Mouse (Mus musculus) limb, embryonic 15.5 days (tissue): ENCODE results near the gene Eef1a2. TPM values are rescaled to one million over a fixed set of nuclear protein-coding genes. Genes with fewer than 3 reads are reported as not detected.

Source experiments
- ATAC-seq: fragments of 200-750 bp; cut with Nextera tagmentation; 2 replicates; pipeline ENCODE4 v1.8.0; 2017; ENCODE audit warnings: low read depth, moderate TSS enrichment; ENCODE audit not compliant: insufficient number of reproducible peaks, low FRiP score, low TSS enrichment
- H3K27ac ChIP-seq: fragments of 300-500 bp; sonication (generic); 2 replicates; pipeline ENCODE4 v1.5.1; 2015; ENCODE audit warnings: moderate library complexity, mild to moderate bottlenecking, inconsistent platforms
- H3K27me3 ChIP-seq: fragments of 300-500 bp; sonication (generic); 2 replicates; pipeline ENCODE4 v1.6.1; 2015; ENCODE audit warnings: inconsistent platforms
- H3K36me3 ChIP-seq: fragments of 300-500 bp; sonication (generic); 2 replicates; pipeline ENCODE4 v1.6.1; 2015; ENCODE audit warnings: inconsistent platforms
- H3K4me1 ChIP-seq: fragments of 300-500 bp; sonication (generic); 2 replicates; pipeline ENCODE4 v1.6.1; 2015; ENCODE audit warnings: inconsistent platforms
- H3K4me2 ChIP-seq: fragments of 300-500 bp; sonication (generic); 2 replicates; pipeline ENCODE4 v1.6.1; 2015; ENCODE audit warnings: mild to moderate bottlenecking, inconsistent platforms
- H3K4me3 ChIP-seq: fragments of 300-500 bp; sonication (generic); 2 replicates; pipeline ENCODE4 v1.5.1; 2015; ENCODE audit warnings: mild to moderate bottlenecking, inconsistent platforms
- H3K9ac ChIP-seq: fragments of 300-500 bp; sonication (generic); 2 replicates; pipeline ENCODE4 v1.6.1; 2015; ENCODE audit warnings: inconsistent platforms
- H3K9me3 ChIP-seq: fragments of 300-500 bp; sonication (generic); 2 replicates; pipeline ENCODE4 v1.6.1; 2016; ENCODE audit warnings: inconsistent platforms
- WGBS: fragments of 180-500 bp; shearing (Covaris S2); methylation state at CpG from one replicate; pipeline ENCODE4 v1.1.7; 2015; 5-methylcytosine and 5-hydroxymethylcytosine counted together
- polyA plus RNA-seq: library from polyadenylated mRNA; unstranded; fragments of >200 nt; fragmentation: Nextera tagmentation; extraction: Ambion mirVana; gene quantifications from 2 replicates; pipeline ENCODE4 v1.2.1, GENCODE M21; 2015

Eef1a2 gene
- polyA plus RNA-seq, 1 experiment from 2014 or later: not detected

GRCm38 (mm10) chr2:181122642-181123041 is 34.2 kb downstream of the Eef1a2 start:
- Histone ChIP-seq H3K4me3 (no peak overlapping the region), H3K27ac (no peak overlapping the region), H3K27me3 (peaks cover 9% of the 10 kb centered on the region; the same call in 1 of the 2 replicates), H3K36me3 (no peaks in the 10 kb centered on the region), H3K9me3 (no peaks in the 10 kb centered on the region), H3K4me2 (no peak overlapping the region), H3K4me1 (no peaks in the 10 kb centered on the region), H3K9ac (no peak overlapping the region)
- ATAC-seq: no peak

- H3K9me3 ChIP-seq: no peaks in the 10 kb centered on the region
- H3K4me1 ChIP-seq: no peaks in the 10 kb centered on the region
- H3K36me3 ChIP-seq: no peaks in the 10 kb centered on the region
- WGBS: 83% methylated on average over 4 of the region's 4 CpGs
- no peak overlapping the region for H3K9ac ChIP-seq
- no peak overlapping the region for H3K4me3 ChIP-seq
- H3K27me3 ChIP-seq: peaks cover 9% of the 10 kb centered on the region; the same call in 1 of the 2 replicates
- no peak for ATAC-seq
- no peak overlapping the region for H3K4me2 ChIP-seq
- no peak overlapping the region for H3K27ac ChIP-seq
Measured at GRCm38 (mm10) chr2:181120922-181121449, 35.8 kb downstream of the Eef1a2 start.

- no peak overlapping the region for H3K9ac ChIP-seq
- H3K36me3 ChIP-seq: no peaks in the 10 kb centered on the region
- H3K4me2 ChIP-seq: no peak overlapping the region
- H3K27ac ChIP-seq: no peak overlapping the region
- peaks cover 5% of the 10 kb centered on the region; the same call in 1 of the 2 replicates for H3K27me3 ChIP-seq
- 21% methylated on average over 10 of the region's 10 CpGs for WGBS
- no peaks in the 10 kb centered on the region for H3K9me3 ChIP-seq
- no peak overlapping the region for H3K4me3 ChIP-seq
- no peak for ATAC-seq
- H3K4me1 ChIP-seq: no peaks in the 10 kb centered on the region
Measured at GRCm38 (mm10) chr2:181119952-181120351, 36.9 kb downstream of the Eef1a2 start.

DNA sequence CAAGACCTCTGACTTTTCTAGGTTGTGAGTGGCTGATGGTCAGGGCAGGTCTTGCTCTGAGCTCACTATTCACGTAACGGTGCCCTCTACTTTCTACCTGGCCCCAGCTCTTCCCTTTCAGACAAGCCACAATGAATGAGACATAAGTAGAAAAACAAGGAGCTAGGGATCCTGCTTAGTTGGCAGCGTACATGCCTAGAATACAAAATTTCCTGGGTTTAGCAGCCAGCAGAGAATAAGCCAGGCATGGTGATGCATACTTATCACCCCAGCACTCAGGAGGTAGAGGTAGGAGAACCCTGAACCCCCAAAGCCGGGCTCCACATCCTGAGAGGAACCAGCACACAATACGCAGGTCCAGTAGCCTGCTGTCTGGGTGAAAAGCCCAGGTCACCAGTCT is 40.4 kb downstream of the Eef1a2 start:
- H3K36me3 ChIP-seq: no peaks in the 10 kb centered on the region
- no peak overlapping the region for H3K27ac ChIP-seq
- no peaks in the 10 kb centered on the region for H3K9me3 ChIP-seq
- H3K4me1 ChIP-seq: no peaks in the 10 kb centered on the region
- H3K4me3 ChIP-seq: no peak overlapping the region
- 85% methylated on average over 5 of the region's 5 CpGs for WGBS
- peaks cover 5% of the 10 kb centered on the region; the same call in 1 of the 2 replicates for H3K27me3 ChIP-seq
- H3K4me2 ChIP-seq: no peak overlapping the region
- no peak overlapping the region for H3K9ac ChIP-seq
- ATAC-seq: no peak

DNA sequence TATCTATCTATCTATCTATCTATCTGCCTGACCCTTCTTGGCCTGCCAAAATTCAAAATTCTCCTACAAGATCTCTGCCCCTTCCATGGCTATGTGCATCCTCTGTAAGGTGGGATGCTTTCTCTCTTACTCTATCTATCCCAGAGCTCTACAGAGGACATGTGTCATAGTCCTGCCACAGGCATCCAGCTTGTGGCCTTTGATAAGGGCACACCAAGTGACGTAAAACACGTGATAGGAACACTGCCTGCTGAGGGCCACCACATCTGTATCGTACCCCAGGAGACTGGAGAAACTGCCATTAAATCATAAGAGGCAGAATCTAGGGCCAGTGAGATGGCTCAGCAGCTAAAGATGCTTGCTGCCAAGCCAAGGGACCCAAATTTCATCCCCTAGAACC is 41.4 kb downstream of the Eef1a2 start:
- H3K36me3 ChIP-seq: no peaks in the 10 kb centered on the region
- no peak overlapping the region for H3K9ac ChIP-seq
- 68% methylated on average over 3 of the region's 3 CpGs for WGBS
- H3K4me3 ChIP-seq: no peak overlapping the region
- no peak overlapping the region for H3K27ac ChIP-seq
- H3K9me3 ChIP-seq: no peaks in the 10 kb centered on the region
- peaks cover 5% of the 10 kb centered on the region; the same call in 1 of the 2 replicates for H3K27me3 ChIP-seq
- H3K4me1 ChIP-seq: no peaks in the 10 kb centered on the region
- H3K4me2 ChIP-seq: no peak overlapping the region
- no peak for ATAC-seq

DNA sequence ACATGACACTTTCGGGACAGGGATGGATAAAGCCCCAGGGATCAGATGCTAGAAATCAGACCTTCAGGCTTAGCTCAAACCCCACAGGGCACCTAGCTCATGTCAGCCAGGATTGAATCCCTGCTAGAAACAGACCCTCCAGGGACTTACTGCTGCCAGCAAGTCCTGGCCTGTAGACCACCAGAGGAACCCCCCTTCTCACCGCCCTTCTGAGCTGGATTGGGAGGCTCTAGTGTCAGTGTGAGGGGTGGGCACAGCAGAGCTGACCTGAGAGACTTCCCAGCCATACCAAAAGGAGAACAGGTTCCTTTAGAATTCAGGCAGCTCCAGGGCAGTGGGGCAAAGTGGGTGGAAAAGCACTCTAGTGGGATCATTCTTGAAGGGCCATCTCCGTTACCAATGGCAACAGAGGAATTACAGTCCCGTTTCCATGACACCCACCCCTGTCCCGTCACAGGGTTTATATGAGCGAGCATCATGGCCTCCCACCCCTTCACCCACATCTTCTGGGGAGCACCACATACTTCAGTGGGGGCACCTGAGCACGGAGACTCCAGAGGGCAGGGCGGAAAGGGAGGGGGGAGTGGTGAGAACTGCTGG is 43.0 kb downstream of the Eef1a2 start:
- Histone ChIP-seq H3K4me2 (no peak overlapping the region), H3K9ac (no peak overlapping the region), H3K27ac (no peak overlapping the region), H3K4me1 (no peaks in the 10 kb centered on the region), H3K27me3 (peaks cover 5% of the 10 kb centered on the region; the same call in 1 of the 2 replicates), H3K9me3 (no peaks in the 10 kb centered on the region), H3K36me3 (no peaks in the 10 kb centered on the region), H3K4me3 (no peak overlapping the region)
- no peak for ATAC-seq
- 76% methylated on average over 8 of the region's 8 CpGs for WGBS

GRCm38 (mm10) chr2:181111665-181112064 is 45.1 kb downstream of the Eef1a2 start:
- no peak overlapping the region for H3K9ac ChIP-seq
- H3K9me3 ChIP-seq: no peaks in the 10 kb centered on the region
- 88% methylated on average over 1 of the region's 1 CpGs for WGBS
- H3K27me3 ChIP-seq: no peaks in the 10 kb centered on the region
- H3K27ac ChIP-seq: no peak overlapping the region
- no peaks in the 10 kb centered on the region for H3K4me1 ChIP-seq
- H3K4me2 ChIP-seq: no peak overlapping the region
- H3K36me3 ChIP-seq: no peaks in the 10 kb centered on the region
- H3K4me3 ChIP-seq: no peak overlapping the region
- ATAC-seq: no peak

- Histone ChIP-seq H3K9me3 (no peaks in the 10 kb centered on the region), H3K36me3 (no peaks in the 10 kb centered on the region), H3K4me1 (no peaks in the 10 kb centered on the region), H3K27ac (no peak overlapping the region), H3K9ac (no peak overlapping the region), H3K4me3 (no peak overlapping the region), H3K27me3 (no peaks in the 10 kb centered on the region), H3K4me2 (no peak overlapping the region)
- WGBS: 45% methylated on average over 2 of the region's 2 CpGs
- ATAC-seq: no peak
Measured at GRCm38 (mm10) chr2:181104111-181104510, 52.7 kb downstream of the Eef1a2 start.

DNA sequence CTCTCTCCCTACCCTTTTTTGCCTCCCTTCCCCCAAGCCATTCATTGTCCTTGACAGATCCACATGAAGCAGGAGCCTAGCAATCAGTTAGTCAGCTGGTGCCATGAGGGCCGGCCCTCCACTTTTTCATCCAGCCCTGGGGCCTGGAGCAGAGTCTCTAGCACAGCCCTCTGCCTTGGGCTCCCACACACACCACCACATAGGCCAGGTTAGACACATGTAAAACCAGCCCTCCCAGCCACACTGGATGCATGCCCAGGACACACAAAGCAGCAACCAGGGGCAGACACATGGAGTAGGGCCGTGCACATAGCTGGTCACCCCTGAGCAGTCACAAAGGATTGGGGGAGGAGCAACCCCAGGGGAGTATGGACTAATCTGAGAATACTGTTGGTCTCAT is 54.7 kb downstream of the Eef1a2 start:
- Histone ChIP-seq H3K9me3 (no peaks in the 10 kb centered on the region), H3K36me3 (no peaks in the 10 kb centered on the region), H3K4me2 (no peak overlapping the region), H3K27me3 (no peaks in the 10 kb centered on the region), H3K4me1 (no peaks in the 10 kb centered on the region), H3K4me3 (no peak overlapping the region), H3K27ac (no peak overlapping the region), H3K9ac (no peak overlapping the region)
- WGBS: 39% methylated on average over 2 of the region's 2 CpGs
- ATAC-seq: no peak

GRCm38 (mm10) chr2:181101626-181102025 is 55.2 kb downstream of the Eef1a2 start:
- H3K4me2 ChIP-seq: no peak overlapping the region
- no peak for ATAC-seq
- H3K4me1 ChIP-seq: no peaks in the 10 kb centered on the region
- 65% methylated on average over 1 of the region's 1 CpGs for WGBS
- H3K27me3 ChIP-seq: no peaks in the 10 kb centered on the region
- no peak overlapping the region for H3K4me3 ChIP-seq
- H3K36me3 ChIP-seq: no peaks in the 10 kb centered on the region
- no peak overlapping the region for H3K27ac ChIP-seq
- H3K9ac ChIP-seq: no peak overlapping the region
- no peaks in the 10 kb centered on the region for H3K9me3 ChIP-seq

GRCm38 (mm10) chr2:181100087-181100486 is 56.7 kb downstream of the Eef1a2 start:
- H3K4me1 ChIP-seq: no peaks in the 10 kb centered on the region
- no peak for ATAC-seq
- WGBS: 81% methylated on average over 2 of the region's 2 CpGs
- H3K4me2 ChIP-seq: no peak overlapping the region
- H3K27me3 ChIP-seq: no peaks in the 10 kb centered on the region
- no peak overlapping the region for H3K4me3 ChIP-seq
- H3K27ac ChIP-seq: no peak overlapping the region
- H3K9me3 ChIP-seq: no peaks in the 10 kb centered on the region
- no peak overlapping the region for H3K9ac ChIP-seq
- no peaks in the 10 kb centered on the region for H3K36me3 ChIP-seq
